Mouse (Mus musculus) limb, embryonic 14.5 days (tissue): ENCODE data around the gene Coa3. TPM values are rescaled to one million over a fixed set of nuclear protein-coding genes. Genes with fewer than 3 reads are reported as not detected.
A peak's percentile ranks its signal among the peaks of the same experiment; 100 is the strongest.

ENCODE experiments used
- ATAC-seq: fragments of 200-750 bp; cut with Nextera tagmentation; 2 replicates; pipeline ENCODE4 v1.8.0; 2017; ENCODE audit warnings: low read depth, moderate number of reproducible peaks, moderate TSS enrichment; ENCODE audit not compliant: low FRiP score
- DNase-seq: peaks from one replicate; pipeline ENCODE4 v3.0.0-alpha.2; 2015; ENCODE audit warnings: low spot score
- H3K27ac ChIP-seq: fragments of 300-500 bp; sonication (generic); replicated peaks from 2 replicates; pipeline ENCODE4 v1.5.1; 2014; ENCODE audit warnings: low read depth, mild to moderate bottlenecking, low read length, moderate library complexity, mixed read lengths
- H3K27me3 ChIP-seq: fragments of 300-500 bp; sonication (generic); 2 replicates; pipeline ENCODE4 v1.6.1; 2014; ENCODE audit warnings: low read length, mixed read lengths; ENCODE audit not compliant: control insufficient read depth, insufficient read depth
- H3K36me3 ChIP-seq: fragments of 300-500 bp; sonication (generic); 2 replicates; pipeline ENCODE4 v1.6.1; 2014; ENCODE audit warnings: mild to moderate bottlenecking, low read length, moderate library complexity, mixed read lengths; ENCODE audit not compliant: control insufficient read depth, insufficient read depth
- H3K4me1 ChIP-seq: fragments of 300-500 bp; sonication (generic); 2 replicates; pipeline ENCODE4 v1.6.1; 2014; ENCODE audit warnings: antibody characterized with exemption, low read length, mixed read lengths; ENCODE audit not compliant: control insufficient read depth, insufficient read depth
- H3K4me2 ChIP-seq: fragments of 300-500 bp; sonication (generic); replicated peaks from 2 replicates; pipeline ENCODE4 v1.6.1; 2014; ENCODE audit warnings: low read depth, mild to moderate bottlenecking, low read length, moderate library complexity; ENCODE audit not compliant: severe bottlenecking
- H3K4me3 ChIP-seq: fragments of 300-500 bp; sonication (generic); replicated peaks from 2 replicates; pipeline ENCODE4 v1.5.1; 2014; ENCODE audit warnings: low read length
- H3K9ac ChIP-seq: fragments of 300-500 bp; sonication (generic); 2 replicates; pipeline ENCODE4 v1.6.1; 2014; ENCODE audit warnings: mild to moderate bottlenecking, low read depth, low read length, moderate library complexity; ENCODE audit not compliant: severe bottlenecking
- H3K9me3 ChIP-seq: fragments of 300-500 bp; sonication (generic); 2 replicates; pipeline ENCODE4 v1.6.1; 2016; ENCODE audit warnings: low read length; ENCODE audit not compliant: control insufficient read depth
- POLR2A ChIP-seq: fragments of 200-500 bp; IDR thresholded peaks from 2 replicates; pipeline ENCODE4 v1.8.0; 2012; ENCODE audit warnings: inconsistent platforms, mild to moderate bottlenecking, moderate library complexity, borderline replicate concordance; ENCODE audit not compliant: insufficient read depth, insufficient read length; ENCODE audit errors: extremely low read depth
- WGBS: fragments of 180-500 bp; shearing (Covaris S2); extraction: QIAGEN DNeasy Blood & Tissue Kit; methylation state at CpG from one replicate; pipeline ENCODE4 v1.1.7; 2014; 5-methylcytosine and 5-hydroxymethylcytosine counted together
- polyA plus RNA-seq, 2 experiments: library from polyadenylated mRNA; depleted of rRNA in 1 of 2; stranded (reverse) in 1 of 2; unstranded in 1 of 2; fragments of >200 nt; fragmentation: Nextera tagmentation in 1 of 2; extraction: Ambion mirVana in 1 of 2; gene quantifications; 2 replicates each; pipeline versions ENCODE4 v1.2.1 to v1.2.3; 2012 to 2014

Gene Coa3
- polyA plus RNA-seq, 2 experiments, result 182 to 183 TPM

GRCm38 (mm10) chr11:101280837-101281236, 1.9 kb upstream of the Coa3 start:
- DNase-seq, result no peak
- H3K9me3 ChIP-seq, result no peaks in the 10 kb centered on the region
- 44% methylated on average over 7 of the region's 7 CpGs for WGBS

GRCm38 (mm10) chr11:101279193-101279569, 267 bp upstream of the Coa3 start:
- ATAC-seq, result no peak

More at GRCm38 (mm10) chr11:101280837-101281236, 1.9 kb upstream of the Coa3 start:
- TF ChIP-seq POLR2A, result no peak
- Histone ChIP-seq H3K27ac (no peak overlapping the region), H3K4me3 (no peak overlapping the region), H3K4me2 (no peak overlapping the region), H3K9ac (no peak overlapping the region), H3K27me3 (no peaks in the 10 kb centered on the region), H3K36me3 (0 out of 2 replicates have a peak, but pooled peaks cover 5% of the 10 kb centered on the region), H3K4me1 (peaks cover 18% of the 10 kb centered on the region)
- ATAC-seq, result no peak

GRCm38 (mm10) chr11:101277381-101278222, 1.3 kb downstream of the Coa3 start:
- ATAC-seq, result no peak
- TF ChIP-seq POLR2A, result no peak
- 56% methylated on average over 12 of the region's 12 CpGs for WGBS

More at GRCm38 (mm10) chr11:101279193-101279569, 267 bp upstream of the Coa3 start:
- 0 out of 2 replicates have a peak, but pooled peaks cover 5% of the 10 kb centered on the region for H3K36me3 ChIP-seq
- H3K4me1 ChIP-seq, result peaks cover 18% of the 10 kb centered on the region
- 66% methylated on average over 14 of the region's 14 CpGs for WGBS
- peak overlapping the region; percentile 67 for H3K4me3 ChIP-seq
- H3K9me3 ChIP-seq, result no peaks in the 10 kb centered on the region
- no peak for TF ChIP-seq POLR2A
- no peak overlapping the region for H3K27ac ChIP-seq
- no peaks in the 10 kb centered on the region for H3K27me3 ChIP-seq
- no peak for DNase-seq
- H3K4me2 ChIP-seq, result peak overlapping the region; percentile 60
- no peak overlapping the region for H3K9ac ChIP-seq

GRCm38 (mm10) chr11:101276319-101277070, 2.4 kb downstream of the Coa3 start:
- no peak overlapping the region; the same call in 1 of the 2 replicates for H3K4me2 ChIP-seq
- no peaks in the 10 kb centered on the region for H3K27me3 ChIP-seq
- H3K9me3 ChIP-seq, result no peaks in the 10 kb centered on the region
- peaks cover 18% of the 10 kb centered on the region for H3K4me1 ChIP-seq
- no peak overlapping the region for H3K4me3 ChIP-seq
- 32% methylated on average over 23 of the region's 27 CpGs for WGBS
- H3K27ac ChIP-seq, result no peak overlapping the region
- 0 out of 2 replicates have a peak, but pooled peaks cover 10% of the 10 kb centered on the region for H3K36me3 ChIP-seq
- no peak for DNase-seq
- H3K9ac ChIP-seq, result no peak overlapping the region
- TF ChIP-seq POLR2A, result no peak
- no peak for ATAC-seq

More at GRCm38 (mm10) chr11:101277381-101278222, 1.3 kb downstream of the Coa3 start:
- Histone ChIP-seq H3K4me3 (peak overlapping the region; percentile 67), H3K9ac (peak overlapping the region; percentile 66), H3K36me3 (0 out of 2 replicates have a peak, but pooled peaks cover 10% of the 10 kb centered on the region), H3K4me2 (peak overlapping the region; percentile 60), H3K9me3 (no peaks in the 10 kb centered on the region), H3K27ac (no peak overlapping the region), H3K27me3 (no peaks in the 10 kb centered on the region), H3K4me1 (peaks cover 18% of the 10 kb centered on the region)
- DNase-seq, result no peak

- H3K4me2 ChIP-seq, result no peak overlapping the region
- peaks cover 18% of the 10 kb centered on the region for H3K4me1 ChIP-seq
- TF ChIP-seq POLR2A, result no peak
- H3K36me3 ChIP-seq, result 0 out of 2 replicates have a peak, but pooled peaks cover 10% of the 10 kb centered on the region
- H3K9ac ChIP-seq, result no peak overlapping the region
- DNase-seq (no peak), ATAC-seq (no peak)
- H3K9me3 ChIP-seq, result no peaks in the 10 kb centered on the region
- no peak overlapping the region for H3K27ac ChIP-seq
- H3K27me3 ChIP-seq, result no peaks in the 10 kb centered on the region
- WGBS, result 67% methylated on average over 4 of the region's 4 CpGs
- H3K4me3 ChIP-seq, result no peak overlapping the region
Observed at GRCm38 (mm10) chr11:101275309-101275708, 3.6 kb downstream of the Coa3 start.
